Mouse (Mus musculus) regulatory T cell (primary cell): ENCODE measurements around the gene Hoxa6.

Experiments
- in situ Hi-C: fragments of 300-600 bp; cut with MboI, MseI; formaldehyde crosslinking; loops from one replicate; pipeline ENCODE4 v1.15.1; 2025; ENCODE audit warnings: high pct_unique_total_duplicates

Gene Hoxa6

GRCm38 (mm10) chr6:52203371-52204049 lies 5.0 kb downstream of the Hoxa6 start:
- in situ Hi-C loops = loop anchor here (5.0 to 25.0 kb wide), 2 partner anchors 66 to 341 kb away; no protein-coding TSS in a partner anchor

- in situ Hi-C loops = loop anchor here (5.0 to 25.0 kb wide), 2 partner anchors 66 to 341 kb away; no protein-coding TSS in a partner anchor
Observed at GRCm38 (mm10) chr6:52203121-52203370, 5.5 kb downstream of the Hoxa6 start.

- in situ Hi-C loops = loop anchor here (5.0 to 25.0 kb wide), 2 partner anchors 65 to 340 kb away; no protein-coding TSS in a partner anchor
Observed at GRCm38 (mm10) chr6:52202362-52203120, 6.0 kb downstream of the Hoxa6 start.

GRCm38 (mm10) chr6:52201269-52201668 lies 7.3 kb downstream of the Hoxa6 start:
- in situ Hi-C loops = loop anchor here (5.0 to 25.0 kb wide), 2 partner anchors 64 to 339 kb away; no protein-coding TSS in a partner anchor

- in situ Hi-C loops = loop anchor here (5.0 to 25.0 kb wide), 2 partner anchors 64 to 338 kb away; no protein-coding TSS in a partner anchor
Observed at GRCm38 (mm10) chr6:52200751-52201250, 7.7 kb downstream of the Hoxa6 start.

GRCm38 (mm10) chr6:52200073-52200750 lies 8.3 kb downstream of the Hoxa6 start:
- in situ Hi-C loops = loop anchor here (5.0 to 25.0 kb wide), 2 partner anchors 63 to 338 kb away; no protein-coding TSS in a partner anchor

- in situ Hi-C loops = no loop called here
Observed at GRCm38 (mm10) chr6:52197271-52197670, 11.3 kb downstream of the Hoxa6 start.

GRCm38 (mm10) chr6:52196811-52197210 lies 11.7 kb downstream of the Hoxa6 start:
- in situ Hi-C loops = no loop called here

- in situ Hi-C loops = no loop called here
Observed at GRCm38 (mm10) chr6:52194690-52195089, 13.8 kb downstream of the Hoxa6 start.

GRCm38 (mm10) chr6:52191860-52192550 lies 16.5 kb downstream of the Hoxa6 start:
- in situ Hi-C loops = no loop called here

GRCm38 (mm10) chr6:52190906-52191810 lies 17.4 kb downstream of the Hoxa6 start, which contains the start of gene Hoxa4:
TSS of gene Hoxa4 (minus strand) at chr6:52191753.
- in situ Hi-C loops = no loop called here

GRCm38 (mm10) chr6:52190410-52190809 lies 18.1 kb downstream of the Hoxa6 start:
- in situ Hi-C loops = no loop called here

GRCm38 (mm10) chr6:52189909-52190308 lies 18.6 kb downstream of the Hoxa6 start:
- in situ Hi-C loops = no loop called here

GRCm38 (mm10) chr6:52189172-52189591 lies 19.3 kb downstream of the Hoxa6 start:
- in situ Hi-C loops = no loop called here

GRCm38 (mm10) chr6:52186500-52186899 lies 22.0 kb downstream of the Hoxa6 start:
- in situ Hi-C loops = no loop called here

- in situ Hi-C loops = no loop called here
Observed at GRCm38 (mm10) chr6:52185834-52186233, 22.7 kb downstream of the Hoxa6 start.

GRCm38 (mm10) chr6:52185222-52185621 lies 23.3 kb downstream of the Hoxa6 start:
- in situ Hi-C loops = no loop called here

- in situ Hi-C loops = no loop called here
Observed at GRCm38 (mm10) chr6:52184668-52185067, 23.9 kb downstream of the Hoxa6 start.

- in situ Hi-C loops = no loop called here
Observed at GRCm38 (mm10) chr6:52183311-52184080, 25.0 kb downstream of the Hoxa6 start.
